Mouse (Mus musculus): ENCODE measurements around the gene Foxred1. TPM values are rescaled to one million over a fixed set of nuclear protein-coding genes. Genes with fewer than 3 reads are reported as not detected.

Foxred1 gene
- polyA plus RNA-seq, 1 experiment from 2014 or later = 31.5 TPM

DNA sequence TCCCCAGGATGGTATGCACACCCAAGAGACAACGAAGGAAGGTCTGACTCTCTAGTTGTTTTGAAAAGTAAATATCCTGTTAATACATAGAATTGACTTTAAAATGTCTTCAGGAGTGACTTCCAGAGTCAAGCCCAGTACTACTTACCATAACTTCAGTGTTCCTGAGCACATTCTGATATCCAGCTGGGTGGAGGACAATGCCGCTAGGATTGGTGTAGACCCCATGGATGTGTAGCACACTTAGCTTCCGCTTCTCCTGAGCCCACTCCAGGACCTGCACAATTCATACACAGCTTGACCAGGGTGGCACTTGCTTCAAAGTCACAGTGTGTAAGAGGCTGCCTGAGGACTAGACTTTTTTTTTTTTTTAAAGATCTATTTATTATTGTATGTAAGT, 12.6 kb upstream of the Foxred1 start:
- Histone ChIP-seq H3K4me3 (ENCODE audit: low read depth, low read length) (no peak overlapping the region), H3K27me3 (ENCODE audit: control insufficient read depth, insufficient read depth, low read length) (no peaks in the 10 kb centered on the region), H3K9me3 (ENCODE audit: control insufficient read depth, low read length) (no peaks in the 10 kb centered on the region), H3K36me3 (ENCODE audit: control insufficient read depth, insufficient read depth, low read length) (peaks cover 3% of the 10 kb centered on the region; the same call in 1 of the 2 replicates), H3K4me1 (ENCODE audit: control insufficient read depth, insufficient read depth, low read length) (no peaks in the 10 kb centered on the region), H3K27ac (ENCODE audit: low read depth, low read length) (no peak overlapping the region), H3K9ac (ENCODE audit: low read length) (no peak overlapping the region), H3K4me2 (no peak overlapping the region)
- ATAC-seq (ENCODE audit: low FRiP score) = no peak
- 95% methylated on average over 3 of the region's 3 CpGs for WGBS
- DNase-seq (ENCODE audit: low spot score, missing footprints) = peak; percentile 69

DNA sequence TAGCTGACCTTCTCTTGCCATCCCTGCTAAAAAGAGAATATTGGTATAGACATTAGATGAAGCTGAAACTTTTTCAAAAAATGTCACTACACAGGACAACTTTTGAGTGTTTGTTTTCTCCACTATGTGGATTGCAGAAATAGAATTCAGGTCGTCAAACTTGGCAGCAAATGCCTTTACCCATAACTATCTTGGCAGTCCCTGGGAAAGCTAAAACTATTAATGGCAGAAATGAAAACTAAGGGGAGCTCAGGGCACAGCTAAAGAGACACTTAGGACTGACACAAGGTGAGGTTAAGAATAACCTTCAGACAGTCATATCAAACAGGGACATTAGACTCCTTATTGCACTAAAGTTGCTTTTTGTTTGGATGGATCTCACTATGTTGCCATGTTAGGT, 7.1 kb upstream of the Foxred1 start:
- Histone ChIP-seq H3K9ac (ENCODE audit: low read length) (no peak overlapping the region), H3K4me2 (no peak overlapping the region), H3K4me1 (ENCODE audit: control insufficient read depth, insufficient read depth, low read length) (no peaks in the 10 kb centered on the region), H3K36me3 (ENCODE audit: control insufficient read depth, insufficient read depth, low read length) (peaks cover 25% of the 10 kb centered on the region), H3K27me3 (ENCODE audit: control insufficient read depth, insufficient read depth, low read length) (no peaks in the 10 kb centered on the region), H3K9me3 (ENCODE audit: control insufficient read depth, low read length) (no peaks in the 10 kb centered on the region), H3K4me3 (ENCODE audit: low read depth, low read length) (no peak overlapping the region), H3K27ac (ENCODE audit: low read depth, low read length) (no peak overlapping the region)
- ATAC-seq (ENCODE audit: low FRiP score) (no peak), DNase-seq (ENCODE audit: low spot score, missing footprints) (no peak)
- 78% methylated on average over 1 of the region's 1 CpGs for WGBS

DNA sequence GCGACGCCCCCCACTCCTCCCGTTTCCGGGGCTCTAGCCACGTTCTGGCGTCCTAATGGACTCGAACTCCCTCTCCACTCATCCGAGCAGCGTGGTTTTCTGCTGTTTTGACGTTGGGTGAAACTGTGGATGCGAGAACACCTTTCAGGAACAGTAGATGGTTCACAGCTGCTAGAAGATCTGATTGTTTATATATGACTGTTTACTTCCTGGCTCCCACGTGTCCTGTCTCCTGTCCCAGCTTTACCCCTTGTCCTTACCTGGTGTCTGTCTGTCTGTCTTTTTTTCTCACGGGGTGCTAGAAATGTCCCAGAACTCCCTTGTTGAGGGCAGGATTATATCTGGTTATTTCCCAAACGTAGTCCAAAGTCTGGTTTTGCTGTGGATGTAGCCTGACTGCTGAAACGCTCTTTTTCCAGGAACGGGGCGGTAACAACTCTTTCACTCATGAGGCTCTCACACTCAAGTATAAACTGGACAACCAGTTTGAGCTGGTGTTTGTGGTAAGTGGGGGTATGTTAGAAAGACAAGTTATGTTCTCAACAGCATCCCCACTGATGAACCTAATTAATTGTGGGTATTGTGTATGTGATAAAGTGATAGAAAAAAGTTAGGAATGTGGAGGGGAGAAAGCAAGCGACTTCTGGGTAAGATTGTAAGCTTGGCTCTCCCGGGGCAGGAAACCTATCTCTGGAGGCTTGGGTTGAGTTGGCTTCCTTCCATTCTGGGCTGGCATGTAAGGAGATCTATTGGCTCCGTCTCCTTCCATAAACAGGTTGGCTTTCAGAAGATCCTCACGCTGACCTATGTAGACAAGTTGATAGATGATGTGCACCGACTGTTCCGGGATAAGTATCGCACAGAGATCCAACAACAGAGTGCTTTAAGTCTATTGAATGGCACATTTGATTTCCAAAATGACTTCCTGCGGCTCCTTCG, 987 bp upstream of the Foxred1 start:
- Histone ChIP-seq H3K4me3 (ENCODE audit: low read depth, low read length) (peak overlapping the region; percentile 86), H3K4me2 (peak overlapping the region; percentile 88), H3K27ac (ENCODE audit: low read depth, low read length) (no peak overlapping the region; the same call in 1 of the 2 replicates), H3K9me3 (ENCODE audit: control insufficient read depth, low read length) (no peaks in the 10 kb centered on the region), H3K36me3 (ENCODE audit: control insufficient read depth, insufficient read depth, low read length) (peaks cover 26% of the 10 kb centered on the region), H3K9ac (ENCODE audit: low read length) (peak overlapping the region; percentile 75), H3K27me3 (ENCODE audit: control insufficient read depth, insufficient read depth, low read length) (no peaks in the 10 kb centered on the region), H3K4me1 (ENCODE audit: control insufficient read depth, insufficient read depth, low read length) (peaks cover 11% of the 10 kb centered on the region)
- WGBS = 39% methylated on average over 26 of the region's 26 CpGs
- no peak for ATAC-seq (ENCODE audit: low FRiP score)
- DNase-seq (ENCODE audit: low spot score, missing footprints) = no peak

DNA sequence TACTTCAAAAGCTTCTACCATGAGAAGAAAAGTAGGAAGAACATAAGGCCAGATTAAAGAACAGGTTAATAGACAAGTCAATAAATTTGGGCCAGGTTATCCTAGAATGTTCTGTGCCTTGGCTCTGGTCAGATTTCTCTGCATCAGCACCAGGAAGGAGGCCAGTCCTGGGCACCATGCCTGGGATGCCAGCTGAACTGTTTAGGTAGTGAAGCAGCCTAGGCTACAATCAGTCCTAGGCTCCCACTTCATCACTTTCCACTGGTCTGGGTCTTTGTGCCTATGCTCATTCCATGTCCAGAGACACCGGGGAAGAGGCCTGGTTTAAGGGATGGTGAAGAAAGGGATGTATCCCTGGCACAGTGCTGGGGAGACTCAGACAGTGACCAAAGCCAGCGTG, 6.4 kb downstream of the Foxred1 start:
- ATAC-seq (ENCODE audit: low FRiP score) = no peak
- peak; percentile 78 for DNase-seq (ENCODE audit: low spot score, missing footprints)
- Histone ChIP-seq H3K4me2 (no peak overlapping the region), H3K9me3 (ENCODE audit: control insufficient read depth, low read length) (no peaks in the 10 kb centered on the region), H3K9ac (ENCODE audit: low read length) (no peak overlapping the region), H3K27me3 (ENCODE audit: control insufficient read depth, insufficient read depth, low read length) (no peaks in the 10 kb centered on the region), H3K27ac (ENCODE audit: low read depth, low read length) (no peak overlapping the region), H3K4me1 (ENCODE audit: control insufficient read depth, insufficient read depth, low read length) (peaks cover 7% of the 10 kb centered on the region; the same call in 1 of the 2 replicates), H3K4me3 (ENCODE audit: low read depth, low read length) (no peak overlapping the region), H3K36me3 (ENCODE audit: control insufficient read depth, insufficient read depth, low read length) (peaks cover 8% of the 10 kb centered on the region)
- WGBS = 89% methylated on average over 2 of the region's 2 CpGs

DNA sequence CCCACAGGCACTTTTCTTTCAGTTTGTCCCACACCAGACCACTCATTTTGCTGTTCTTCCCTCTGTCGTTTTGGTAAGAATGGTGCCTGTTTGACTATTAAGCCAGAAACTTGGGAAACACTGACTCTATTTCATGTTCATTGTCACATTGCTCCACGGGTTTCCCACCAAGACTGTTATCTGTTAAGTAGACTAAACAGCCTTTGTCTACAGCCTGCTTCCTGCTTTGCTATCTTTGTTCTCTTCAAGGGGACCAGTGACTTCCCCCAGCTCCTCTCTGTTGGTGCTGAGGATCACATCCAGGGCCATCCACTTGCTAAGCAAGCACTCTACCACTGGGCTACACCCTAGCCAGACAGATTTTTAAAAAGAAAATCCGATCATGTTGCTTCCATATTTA, 7.3 kb downstream of the Foxred1 start:
- H3K27ac ChIP-seq (ENCODE audit: low read depth, low read length) = no peak overlapping the region
- H3K27me3 ChIP-seq (ENCODE audit: control insufficient read depth, insufficient read depth, low read length) = no peaks in the 10 kb centered on the region
- DNase-seq (ENCODE audit: low spot score, missing footprints) (peak; percentile 73), ATAC-seq (ENCODE audit: low FRiP score) (no peak)
- H3K4me3 ChIP-seq (ENCODE audit: low read depth, low read length) = no peak overlapping the region
- H3K4me2 ChIP-seq = no peak overlapping the region
- H3K9ac ChIP-seq (ENCODE audit: low read length) = no peak overlapping the region
- H3K9me3 ChIP-seq (ENCODE audit: control insufficient read depth, low read length) = no peaks in the 10 kb centered on the region
- WGBS = 75% methylated on average over 3 of the region's 3 CpGs
- H3K36me3 ChIP-seq (ENCODE audit: control insufficient read depth, insufficient read depth, low read length) = peaks cover 8% of the 10 kb centered on the region
- H3K4me1 ChIP-seq (ENCODE audit: control insufficient read depth, insufficient read depth, low read length) = peaks cover 7% of the 10 kb centered on the region; the same call in 1 of the 2 replicates

DNA sequence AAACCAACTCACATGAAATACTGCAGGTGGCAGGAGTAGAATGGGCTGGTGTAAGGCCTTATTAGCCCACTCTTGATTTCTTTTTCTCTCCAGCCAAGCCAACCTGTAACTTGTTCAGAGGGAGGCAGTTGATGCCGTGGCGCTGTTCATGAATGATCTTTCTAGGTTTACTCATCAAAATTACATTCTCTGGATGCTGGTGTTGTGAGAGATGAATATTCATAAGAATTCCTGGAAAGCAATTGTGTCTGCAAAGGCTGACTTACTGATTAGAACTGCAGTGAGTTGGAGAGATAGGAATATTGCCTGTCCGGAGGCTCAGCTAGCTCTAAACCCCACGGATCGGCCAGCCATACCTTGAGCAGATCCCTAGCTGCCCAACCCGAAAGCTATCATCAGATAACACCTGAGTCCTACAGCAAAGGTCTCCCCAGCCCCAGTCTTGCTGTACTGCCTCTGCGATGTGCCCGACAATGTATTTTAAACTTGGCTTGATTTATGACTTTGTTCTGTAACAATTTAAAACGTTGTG, 10.3 kb downstream of the Foxred1 start:
- peak; percentile 12; the same call in 1 of the 2 replicates for ATAC-seq (ENCODE audit: low FRiP score)
- Histone ChIP-seq H3K4me3 (ENCODE audit: low read depth, low read length) (peak overlapping the region; percentile 71), H3K36me3 (ENCODE audit: control insufficient read depth, insufficient read depth, low read length) (no peaks in the 10 kb centered on the region; the same call in none of the 2 replicates), H3K4me2 (peak overlapping the region; percentile 83), H3K9me3 (ENCODE audit: control insufficient read depth, low read length) (no peaks in the 10 kb centered on the region), H3K9ac (ENCODE audit: low read length) (peak overlapping the region; percentile 88; the same call in 1 of the 2 replicates), H3K27me3 (ENCODE audit: control insufficient read depth, insufficient read depth, low read length) (no peaks in the 10 kb centered on the region), H3K4me1 (ENCODE audit: control insufficient read depth, insufficient read depth, low read length) (peaks cover 7% of the 10 kb centered on the region; the same call in 1 of the 2 replicates), H3K27ac (ENCODE audit: low read depth, low read length) (no peak overlapping the region)
- 67% methylated on average over 9 of the region's 9 CpGs for WGBS
- no peak for DNase-seq (ENCODE audit: low spot score, missing footprints)

DNA sequence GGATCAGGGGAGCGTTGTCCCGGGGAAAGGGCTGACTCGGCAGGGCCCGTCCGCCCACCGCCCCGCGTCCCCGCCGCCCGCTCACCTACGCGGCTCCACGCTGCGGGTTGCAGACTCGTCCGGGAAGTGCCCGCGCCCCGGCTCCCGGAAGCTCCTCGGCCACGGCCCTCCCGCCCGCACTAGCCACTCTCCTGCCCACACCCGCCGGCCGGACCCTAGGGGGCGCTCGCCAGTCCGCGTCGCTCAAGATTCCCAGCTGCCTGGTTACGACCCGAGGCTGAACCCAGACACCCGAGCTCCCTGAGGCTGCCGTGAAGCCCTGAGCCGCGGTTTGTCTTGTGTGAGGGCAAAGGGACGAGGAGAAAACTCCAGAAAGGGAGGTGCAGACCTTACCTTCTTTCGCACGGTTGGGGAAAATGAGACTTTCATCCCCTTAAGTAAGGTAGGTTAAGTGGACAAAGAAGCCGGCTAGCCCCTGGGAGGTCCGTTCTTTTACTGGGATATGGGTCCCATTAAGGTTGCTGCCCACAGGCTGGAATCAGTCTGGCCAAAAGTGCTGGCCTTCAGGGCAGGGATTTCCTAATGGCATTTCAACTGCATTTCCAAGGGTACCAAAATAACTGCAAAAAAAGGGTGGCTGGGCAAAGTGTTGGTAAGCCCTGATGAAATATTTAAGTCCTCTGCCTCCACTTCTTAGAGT, 10.9 kb downstream of the Foxred1 start, which contains the start of the genes Srpr and Tirap:
Gene Srpr, plus strand, starts transcription at position 404 of the 700 bp plus-strand sequence.
Gene Tirap, minus strand, starts transcription at position 520 of the 700 bp plus-strand sequence.
- no peaks in the 10 kb centered on the region for H3K27me3 ChIP-seq (ENCODE audit: control insufficient read depth, insufficient read depth, low read length)
- WGBS = under 1% methylated on average over 44 of the region's 44 CpGs
- peak; percentile 99 for DNase-seq (ENCODE audit: low spot score, missing footprints)
- H3K27ac ChIP-seq (ENCODE audit: low read depth, low read length) = no peak within 1 kb of the TSS; the same call in 1 of the 2 replicates
- ATAC-seq (ENCODE audit: low FRiP score) = peak; percentile 95
- H3K4me2 ChIP-seq = peak within 1 kb of the TSS; percentile 83
- peaks cover 7% of the 10 kb centered on the region; the same call in 1 of the 2 replicates for H3K4me1 ChIP-seq (ENCODE audit: control insufficient read depth, insufficient read depth, low read length)
- peak within 1 kb of the TSS; percentile 88 for H3K9ac ChIP-seq (ENCODE audit: low read length)
- peak within 1 kb of the TSS; percentile 71 for H3K4me3 ChIP-seq (ENCODE audit: low read depth, low read length)
- H3K9me3 ChIP-seq (ENCODE audit: control insufficient read depth, low read length) = no peaks in the 10 kb centered on the region
- H3K36me3 ChIP-seq (ENCODE audit: control insufficient read depth, insufficient read depth, low read length) = no peaks in the 10 kb centered on the region; the same call in 1 of the 2 replicates

DNA sequence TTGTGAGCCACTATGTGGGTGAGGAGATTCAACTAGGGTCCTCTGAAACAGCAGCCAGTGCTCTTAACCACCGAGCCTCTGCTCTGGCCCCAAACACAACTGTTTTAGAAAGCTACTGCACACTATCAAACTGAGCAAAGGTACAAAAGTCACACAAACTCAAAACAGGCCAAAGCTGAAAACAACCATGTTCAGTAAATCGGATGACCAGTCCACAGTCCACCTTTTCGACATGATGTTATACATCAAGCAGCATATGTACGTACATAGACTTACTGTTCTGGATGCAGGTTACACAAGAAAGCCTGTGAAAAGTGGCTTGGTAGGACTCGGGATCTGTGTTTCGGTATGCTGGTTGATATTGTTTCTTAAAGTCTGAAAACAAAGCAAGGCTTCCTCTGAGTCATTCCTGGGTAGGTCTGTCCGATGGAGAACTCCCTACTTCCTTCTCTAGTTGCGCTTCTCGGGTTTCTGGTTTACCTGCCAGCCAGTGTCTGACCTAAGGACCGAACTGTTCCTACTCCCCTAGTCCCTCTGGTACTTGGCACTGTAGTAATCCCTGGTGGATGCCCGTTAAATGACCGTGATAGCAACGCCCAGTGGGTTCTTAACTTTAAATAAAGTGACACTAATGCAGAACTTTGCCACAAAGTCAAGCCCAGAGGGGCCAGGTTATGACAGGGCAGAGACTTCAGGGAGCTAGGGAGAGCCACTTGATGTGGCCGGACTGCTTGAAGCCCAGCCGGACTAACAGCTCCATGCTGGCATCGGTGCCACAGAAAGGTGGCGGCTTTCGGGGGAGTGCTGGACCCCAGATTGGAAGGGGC, 11.7 kb downstream of the Foxred1 start:
- ATAC-seq (ENCODE audit: low FRiP score) (peak; percentile 79), DNase-seq (ENCODE audit: low spot score, missing footprints) (peak; percentile 81)
- H3K27ac ChIP-seq (ENCODE audit: low read depth, low read length) = no peak overlapping the region
- H3K4me2 ChIP-seq = peak overlapping the region; percentile 83
- 27% methylated on average over 18 of the region's 18 CpGs for WGBS
- H3K9me3 ChIP-seq (ENCODE audit: control insufficient read depth, low read length) = no peaks in the 10 kb centered on the region
- H3K27me3 ChIP-seq (ENCODE audit: control insufficient read depth, insufficient read depth, low read length) = no peaks in the 10 kb centered on the region
- H3K9ac ChIP-seq (ENCODE audit: low read length) = peak overlapping the region; percentile 88
- peak overlapping the region; percentile 71 for H3K4me3 ChIP-seq (ENCODE audit: low read depth, low read length)
- H3K4me1 ChIP-seq (ENCODE audit: control insufficient read depth, insufficient read depth, low read length) = peaks cover 7% of the 10 kb centered on the region; the same call in 1 of the 2 replicates
- H3K36me3 ChIP-seq (ENCODE audit: control insufficient read depth, insufficient read depth, low read length) = no peaks in the 10 kb centered on the region
